Mouse (Mus musculus) heart, embryonic 16.5 days (tissue): ENCODE measurements around the gene Hdac1. TPM values are rescaled to one million over a fixed set of nuclear protein-coding genes. Genes with fewer than 3 reads are reported as not detected.

Experiments
- ATAC-seq: fragments of 200-750 bp; cut with Nextera tagmentation; replicated peaks from 2 replicates; pipeline ENCODE4 v1.8.0; 2017; ENCODE audit warnings: moderate number of reproducible peaks; ENCODE audit not compliant: insufficient read depth, low FRiP score; ENCODE audit errors: extremely low read depth
- H3K27ac ChIP-seq: fragments of 300-500 bp; sonication (generic); 2 replicates; pipeline ENCODE4 v1.5.1; 2014; ENCODE audit warnings: mild to moderate bottlenecking, low read length, control low read depth, moderate library complexity
- H3K27me3 ChIP-seq: fragments of 300-500 bp; sonication (generic); 2 replicates; pipeline ENCODE4 v1.6.1; 2014; ENCODE audit warnings: low read length, mixed read lengths; ENCODE audit not compliant: control insufficient read depth, insufficient read depth
- H3K36me3 ChIP-seq: fragments of 300-500 bp; sonication (generic); 2 replicates; pipeline ENCODE4 v1.6.1; 2014; ENCODE audit not compliant: control insufficient read depth, insufficient read depth
- H3K4me1 ChIP-seq: fragments of 300-500 bp; sonication (generic); 2 replicates; pipeline ENCODE4 v1.6.1; 2014; ENCODE audit warnings: low read length, mixed read lengths; ENCODE audit not compliant: control insufficient read depth, insufficient read depth
- H3K4me2 ChIP-seq: fragments of 300-500 bp; sonication (generic); 2 replicates; pipeline ENCODE4 v1.6.1; 2014; ENCODE audit warnings: low read depth, mild to moderate bottlenecking, control low read depth, low read length
- H3K4me3 ChIP-seq: fragments of 300-500 bp; sonication (generic); 2 replicates; pipeline ENCODE4 v1.5.1; 2014; ENCODE audit warnings: mild to moderate bottlenecking, control low read depth, low read length
- H3K9ac ChIP-seq: fragments of 300-500 bp; sonication (generic); 2 replicates; pipeline ENCODE4 v1.6.1; 2014; ENCODE audit warnings: low read length, control low read depth
- H3K9me3 ChIP-seq: fragments of 300-500 bp; sonication (generic); replicated peaks from 2 replicates; pipeline ENCODE4 v1.6.1; 2016; ENCODE audit warnings: low read length; ENCODE audit not compliant: control insufficient read depth
- WGBS: fragments of 180-500 bp; shearing (Covaris S2); extraction: QIAGEN DNeasy Blood & Tissue Kit; methylation state at CpG from one replicate; pipeline ENCODE4 v1.1.7; 2014; 5-methylcytosine and 5-hydroxymethylcytosine counted together
- microRNA-seq: library from miRNA; unstranded; fragments of <30 nt; microRNA quantifications from one replicate; pipeline ENCODE4, GENCODE M21; 2017
- polyA plus RNA-seq: library from polyadenylated mRNA; unstranded; fragments of >200 nt; fragmentation: Nextera tagmentation; extraction: Ambion mirVana; gene quantifications from 2 replicates; pipeline ENCODE4 v1.2.1, GENCODE M21; 2015

The Hdac1 gene
- polyA plus RNA-seq, 1 experiment from 2014 or later: 139 TPM

- H3K27me3 ChIP-seq: no peaks in the 10 kb centered on the region
- H3K4me2 ChIP-seq: no peak overlapping the region
- no peak overlapping the region for H3K4me3 ChIP-seq
- whole genome bisulfite sequencing: 89% methylated on average over 3 of the region's 3 CpGs
- H3K9me3 ChIP-seq: no peaks in the 10 kb centered on the region
- H3K27ac ChIP-seq: no peak overlapping the region
- no peak overlapping the region for H3K9ac ChIP-seq
- no peak for ATAC-seq
- H3K36me3 ChIP-seq: peaks cover 32% of the 10 kb centered on the region
- no peaks in the 10 kb centered on the region for H3K4me1 ChIP-seq
These were observed 62.6 kb downstream of the Hdac1 start for GRCm38 (mm10) chr4:129479863-129480262.

- Histone ChIP-seq H3K9ac (no peak overlapping the region), H3K9me3 (no peaks in the 10 kb centered on the region), H3K36me3 (peaks cover 40% of the 10 kb centered on the region), H3K4me3 (no peak overlapping the region), H3K4me2 (no peak overlapping the region), H3K27ac (no peak overlapping the region), H3K27me3 (no peaks in the 10 kb centered on the region), H3K4me1 (no peaks in the 10 kb centered on the region)
- 90% methylated on average over 11 of the region's 11 CpGs for WGBS
- ATAC-seq: no peak
These were observed 66.5 kb downstream of the Hdac1 start for GRCm38 (mm10) chr4:129476047-129476446.

Small RNAs within 50 kb of the gene (microRNA-seq; reads per million reads assigned to microRNA genes)
- gene Mir8119: not detected

Other genes starting within 250 kb of the Hdac1 start
- gene Rbbp4, start 207.3 kb downstream of the Hdac1 start, polyA plus RNA-seq: 259 and 291 TPM in 2 replicates
- gene Zbtb8os, start 207.0 kb downstream of the Hdac1 start, polyA plus RNA-seq: 36.9 and 41.7 TPM in 2 replicates
- 10.1 and 11.3 TPM in 2 replicates for gene Zbtb8a, start 164.6 kb downstream of the Hdac1 start, polyA plus RNA-seq
- 6.3 and 7.2 TPM in 2 replicates for gene Zbtb8b, start 101.9 kb downstream of the Hdac1 start, polyA plus RNA-seq
- gene Bsdc1, start 81.1 kb downstream of the Hdac1 start, polyA plus RNA-seq: 25.0 and 26.2 TPM in 2 replicates
- not detected in 2 replicates for gene Tssk3, start 51.7 kb downstream of the Hdac1 start, polyA plus RNA-seq
- gene Fam229a, start 51.5 kb downstream of the Hdac1 start, polyA plus RNA-seq: not detected in 2 replicates
- gene Marcksl1, start 29.1 kb downstream of the Hdac1 start, polyA plus RNA-seq: 262 and 287 TPM in 2 replicates
- gene Lck, start 30.9 kb upstream of the Hdac1 start, polyA plus RNA-seq: 45.9 and 121 TPM in 2 replicates
- gene Fam167b, start 35.8 kb upstream of the Hdac1 start, polyA plus RNA-seq: 5.1 and 5.7 TPM in 2 replicates
- gene Eif3i, start 57.9 kb upstream of the Hdac1 start, polyA plus RNA-seq: 178 and 180 TPM in 2 replicates
- gene Tmem234, start 58.0 kb upstream of the Hdac1 start, polyA plus RNA-seq: 148 and 152 TPM in 2 replicates
- 1.8 and 2.7 TPM in 2 replicates for gene Dcdc2b, start 71.5 kb upstream of the Hdac1 start, polyA plus RNA-seq
- gene Iqcc, start 76.4 kb upstream of the Hdac1 start, polyA plus RNA-seq: 22.7 and 22.9 TPM in 2 replicates
- gene Ccdc28b, start 81.2 kb upstream of the Hdac1 start, polyA plus RNA-seq: 50.9 and 55.0 TPM in 2 replicates
- gene Txlna, start 98.4 kb upstream of the Hdac1 start, polyA plus RNA-seq: 47.0 and 48.9 TPM in 2 replicates
- 16.1 and 18.0 TPM in 2 replicates for gene Kpna6, start 130.1 kb upstream of the Hdac1 start, polyA plus RNA-seq
- 6.2 and 6.6 TPM in 2 replicates for gene Tmem39b, start 154.1 kb upstream of the Hdac1 start, polyA plus RNA-seq
- 63.4 and 65.8 TPM in 2 replicates for gene Khdrbs1, start 199.6 kb upstream of the Hdac1 start, polyA plus RNA-seq